Mouse (Mus musculus): ENCODE results near the gene Shisa2.
"Not testable (repeated sequence)": the region's sequence is repeated elsewhere in the genome, so short reads cannot be mapped to it uniquely, and the experiment has no call there.

Shisa2 gene

GRCm38 (mm10) chr14:59625158-59625805 lies at the start of gene Shisa2:
TSS of gene Shisa2 (plus strand) at chr14:59625308.
- DNase-seq = peak; percentile 43 to 50

GRCm38 (mm10) chr14:59576385-59576784 lies 48.7 kb upstream of the Shisa2 start:
- no peak for DNase-seq

- peak in 1 of 2 experiments; percentile 28 for DNase-seq
These were observed 34.5 kb upstream of the Shisa2 start for GRCm38 (mm10) chr14:59590614-59591013.

GRCm38 (mm10) chr14:59591901-59592300 lies 33.2 kb upstream of the Shisa2 start:
- no peak for DNase-seq

GRCm38 (mm10) chr14:59592593-59592992 lies 32.5 kb upstream of the Shisa2 start:
- DNase-seq = no peak

GRCm38 (mm10) chr14:59594988-59595387 lies 30.1 kb upstream of the Shisa2 start:
- DNase-seq = no peak

- peak; percentile 98 to 100 for DNase-seq
These were observed 27.5 kb upstream of the Shisa2 start, which contains the start of gene Cdadc1 for GRCm38 (mm10) chr14:59597398-59598259. TSS of gene Cdadc1 (minus strand) at chr14:59597959.

GRCm38 (mm10) chr14:59598260-59598627 lies 26.9 kb upstream of the Shisa2 start:
- DNase-seq = no peak

GRCm38 (mm10) chr14:59604002-59604645 lies 21.0 kb upstream of the Shisa2 start:
- DNase-seq = peak in 1 of 2 experiments; percentile 37

- peak; percentile 65 to 83 for DNase-seq
These were observed 19.3 kb upstream of the Shisa2 start for GRCm38 (mm10) chr14:59605671-59606353.

GRCm38 (mm10) chr14:59607021-59607420 lies 18.1 kb upstream of the Shisa2 start:
- DNase-seq = no peak

- peak; percentile 58 to 82 for DNase-seq
These were observed 12.0 kb upstream of the Shisa2 start for GRCm38 (mm10) chr14:59612920-59613625.

- not testable (repeated sequence) for DNase-seq
These were observed 11.0 kb upstream of the Shisa2 start for GRCm38 (mm10) chr14:59614149-59614548.

- no peak for DNase-seq
These were observed 8.3 kb upstream of the Shisa2 start for GRCm38 (mm10) chr14:59616802-59617201.

GRCm38 (mm10) chr14:59624326-59624885 lies 702 bp upstream of the Shisa2 start:
- no peak for DNase-seq

GRCm38 (mm10) chr14:59625806-59626364 lies 777 bp downstream of the Shisa2 start:
- DNase-seq = peak; percentile 27 to 35

GRCm38 (mm10) chr14:59626711-59627110 lies 1.6 kb downstream of the Shisa2 start:
- DNase-seq = no peak

- DNase-seq = no peak
These were observed 2.1 kb downstream of the Shisa2 start for GRCm38 (mm10) chr14:59627142-59627680.

- DNase-seq = no peak
These were observed 2.7 kb downstream of the Shisa2 start for GRCm38 (mm10) chr14:59627823-59628222.

- DNase-seq = no peak
These were observed 4.2 kb downstream of the Shisa2 start for GRCm38 (mm10) chr14:59629308-59629707.

GRCm38 (mm10) chr14:59630096-59630495 lies 5.0 kb downstream of the Shisa2 start:
- no peak for DNase-seq

Data from cerebellum, postnatal 25 days (tissue).